Comparison of ENCODE assay signal across 19 mouse cellular contexts in the genomic region with DNA sequence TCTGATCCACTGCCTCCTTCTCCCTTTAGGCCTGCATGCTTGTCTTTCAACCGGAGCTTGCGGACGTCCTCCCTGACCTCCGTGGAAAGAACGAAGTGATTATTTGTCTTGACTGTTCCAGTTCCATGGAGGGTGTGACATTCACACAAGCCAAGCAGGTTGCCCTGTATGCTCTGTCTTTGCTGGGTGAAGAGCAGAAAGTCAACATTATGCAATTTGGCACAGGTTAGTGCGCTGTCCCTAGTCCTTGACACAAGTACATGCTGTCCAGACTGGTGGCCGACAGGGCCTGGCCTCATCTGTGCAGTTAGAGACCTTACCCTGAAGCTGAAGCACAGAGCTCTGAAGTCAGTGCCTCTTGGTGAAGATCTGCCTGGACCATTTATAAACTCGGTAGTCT. TPM values are rescaled to one million over a fixed set of nuclear protein-coding genes. Genes with fewer than 3 reads are reported as not detected.
DNase-seq lines count a peak whose midpoint lies in the region; ATAC-seq and TF ChIP-seq lines count a peak whose summit lies in the region.
"Had no signal": no experiment of that assay in that cellular context is flagged by ENCODE, and none has a peak within 500 bp of the region (broad histone marks: within the 10 kb centered on the region; RNA-seq: fewer than 3 reads in every experiment).

No protein-coding gene starts in this region.

- no peak overlapping the region for H3K27ac ChIP-seq in heart, embryonic 12.5 days (ENCODE audit: poor library complexity, severe bottlenecking)
- peak overlapping the region; percentile 82 for H3K27ac ChIP-seq in liver, postnatal 0 days (ENCODE audit: low read depth)
- H3K27ac ChIP-seq in hindbrain, postnatal 0 days = no peak overlapping the region
- no peak overlapping the region for H3K27ac ChIP-seq in forebrain, embryonic 16.5 days (ENCODE audit: low read length)
- H3K27ac ChIP-seq: forebrain, embryonic 15.5 days; limb, embryonic 13.5 days; midbrain, embryonic 12.5 days had no signal

- H3K4me1 ChIP-seq in heart, embryonic 12.5 days (replicated peaks) = no peaks in the 10 kb centered on the region
- H3K4me1 ChIP-seq in liver, postnatal 0 days (ENCODE audit: insufficient read depth) = no peaks in the 10 kb centered on the region
- no peaks in the 10 kb centered on the region for H3K4me1 ChIP-seq in hindbrain, postnatal 0 days (ENCODE audit: insufficient read depth, low read length)
- H3K4me1 ChIP-seq in forebrain, embryonic 16.5 days (replicated peaks; ENCODE audit: control insufficient read depth, insufficient read depth, low read length) = no peaks in the 10 kb centered on the region
- H3K4me1 ChIP-seq: forebrain, embryonic 15.5 days; limb, embryonic 13.5 days; midbrain, embryonic 12.5 days had no signal

- H3K9me3 ChIP-seq in heart, embryonic 12.5 days (replicated peaks) = no peaks in the 10 kb centered on the region
- H3K9me3 ChIP-seq in liver, postnatal 0 days (ENCODE audit: low read length) = no peaks in the 10 kb centered on the region
- no peaks in the 10 kb centered on the region for H3K9me3 ChIP-seq in hindbrain, postnatal 0 days (ENCODE audit: low read length)
- H3K9me3 ChIP-seq in forebrain, embryonic 16.5 days (ENCODE audit: control insufficient read depth, low read length) = no peaks in the 10 kb centered on the region
- H3K9me3 ChIP-seq: forebrain, embryonic 15.5 days; limb, embryonic 13.5 days; midbrain, embryonic 12.5 days had no signal

- no peak for TF ChIP-seq CTCF in liver, postnatal 0 days (IDR thresholded peaks at IDR 0.05; ENCODE audit: low read depth)
- no peak for TF ChIP-seq CTCF in hindbrain, postnatal 0 days (IDR thresholded peaks at IDR 0.05; ENCODE audit: low read depth)

- no peak overlapping the region for H3K4me3 ChIP-seq in heart, embryonic 12.5 days
- H3K4me3 ChIP-seq in liver, postnatal 0 days (ENCODE audit: low read depth, low read length) = peak overlapping the region; percentile 26
- H3K4me3 ChIP-seq in hindbrain, postnatal 0 days (ENCODE audit: low read length) = no peak overlapping the region
- no peak overlapping the region for H3K4me3 ChIP-seq in forebrain, embryonic 16.5 days (replicated peaks; ENCODE audit: low read length)
- H3K4me3 ChIP-seq: erythroblast, embryonic 14.5 days; forebrain, embryonic 15.5 days; limb, embryonic 13.5 days; midbrain, embryonic 12.5 days had no signal

- WGBS in heart, embryonic 12.5 days = 85% methylated on average over 8 of the region's 8 CpGs
- 52% methylated on average over 8 of the region's 8 CpGs for WGBS in liver, postnatal 0 days (ENCODE audit: insufficient replicate concordance)
- 90% methylated on average over 8 of the region's 8 CpGs for WGBS in hindbrain, postnatal 0 days
- 91% methylated on average over 8 of the region's 8 CpGs for WGBS in forebrain, embryonic 16.5 days

- peak; percentile 88 for DNase-seq in heart, adult 11 months
- peak; percentile 1 for DNase-seq in ovary, adult 18-20 months (ENCODE audit: low spot score)
- DNase-seq in ovary, postnatal 10 days (ENCODE audit: low spot score) = no peak
- DNase-seq in liver, postnatal 0 days = peak; percentile 56
- no peak for DNase-seq in gastrocnemius, postnatal 4 days (ENCODE audit: low spot score in 2 of 2)
- no peak for DNase-seq in hindbrain, postnatal 0 days (ENCODE audit: low spot score)
- DNase-seq: cerebellum, adult 2 months; heart, postnatal 36 days; kidney, adult 18-20 months; kidney, postnatal 14 days; right cerebral cortex, adult 18-20 months; spleen, adult 18-20 months had no signal

- peak; percentile 36; the same call in 1 of the 2 replicates for TF ChIP-seq EP300 in liver, postnatal 0 days (IDR thresholded peaks at IDR 0.05; ENCODE audit: low read depth)

- H3K4me2 ChIP-seq in heart, embryonic 12.5 days = no peak overlapping the region
- peak overlapping the region; percentile 42; the same call in 1 of the 2 replicates for H3K4me2 ChIP-seq in liver, postnatal 0 days (ENCODE audit: low read depth, low read length)
- no peak overlapping the region for H3K4me2 ChIP-seq in hindbrain, postnatal 0 days (ENCODE audit: low read depth, low read length)
- no peak overlapping the region for H3K4me2 ChIP-seq in forebrain, embryonic 16.5 days (ENCODE audit: low read length)
- H3K4me2 ChIP-seq: forebrain, embryonic 15.5 days; limb, embryonic 13.5 days; midbrain, embryonic 12.5 days had no signal

- no peaks in the 10 kb centered on the region for H3K27me3 ChIP-seq in heart, embryonic 12.5 days (replicated peaks)
- no peaks in the 10 kb centered on the region for H3K27me3 ChIP-seq in liver, postnatal 0 days (ENCODE audit: insufficient read depth, low read length)
- no peaks in the 10 kb centered on the region for H3K27me3 ChIP-seq in hindbrain, postnatal 0 days (ENCODE audit: insufficient read depth, low read length)
- H3K27me3 ChIP-seq in forebrain, embryonic 16.5 days (replicated peaks; ENCODE audit: control insufficient read depth, insufficient read depth, low read length) = no peaks in the 10 kb centered on the region
- H3K27me3 ChIP-seq: forebrain, embryonic 15.5 days; limb, embryonic 13.5 days; midbrain, embryonic 12.5 days had no signal

- ATAC-seq in heart, embryonic 12.5 days (ENCODE audit: insufficient number of reproducible peaks, low FRiP score) = no peak
- peak; percentile 99 for ATAC-seq in liver, postnatal 0 days
- no peak for ATAC-seq in hindbrain, postnatal 0 days
- ATAC-seq in forebrain, embryonic 16.5 days = no peak
- ATAC-seq: forebrain, embryonic 15.5 days; hindbrain, embryonic 16.5 days had no signal

- peaks cover 77% of the 10 kb centered on the region for H3K36me3 ChIP-seq in heart, embryonic 12.5 days
- H3K36me3 ChIP-seq in liver, postnatal 0 days (replicated peaks; ENCODE audit: insufficient read depth, low read length) = peaks cover 18% of the 10 kb centered on the region; the same call in 1 of the 2 replicates
- H3K36me3 ChIP-seq in hindbrain, postnatal 0 days (ENCODE audit: insufficient read depth, low read length) = no peaks in the 10 kb centered on the region
- no peaks in the 10 kb centered on the region for H3K36me3 ChIP-seq in forebrain, embryonic 16.5 days (ENCODE audit: control insufficient read depth, insufficient read depth)
- H3K36me3 ChIP-seq: forebrain, embryonic 15.5 days; limb, embryonic 13.5 days; midbrain, embryonic 12.5 days had no signal

- no peak overlapping the region for H3K9ac ChIP-seq in heart, embryonic 12.5 days
- H3K9ac ChIP-seq in liver, postnatal 0 days (replicated peaks) = peak overlapping the region; percentile 27; the same call in 1 of the 2 replicates
- no peak overlapping the region for H3K9ac ChIP-seq in hindbrain, postnatal 0 days (replicated peaks; ENCODE audit: low read length)
- no peak overlapping the region for H3K9ac ChIP-seq in forebrain, embryonic 16.5 days (replicated peaks; ENCODE audit: low read depth, low read length)
- H3K9ac ChIP-seq: forebrain, embryonic 15.5 days; limb, embryonic 13.5 days; midbrain, embryonic 12.5 days had no signal

RNA-seq across cellular contexts. Expression of a gene that starts 45.0 kb away (rescaled TPM):
- 9.9 and 12.3 TPM in 2 replicates for polyA plus RNA-seq in heart, embryonic 12.5 days (2016; fragmentation: Nextera tagmentation; extraction: Ambion mirVana)
- polyA plus RNA-seq in liver, postnatal 0 days (2015; fragmentation: Nextera tagmentation; extraction: Ambion mirVana) = 3.3 and 3.5 TPM in 2 replicates
- 10 to 100 TPM; 15.4 to 15.5 TPM for total RNA-seq in gastrocnemius, postnatal 4 days (2021)
- total RNA-seq in hindbrain, postnatal 0 days (2014; rRNA removed) = 0.78 and 1.5 TPM in 2 replicates
- 1.6 and 1.8 TPM in 2 replicates for polyA plus RNA-seq in hindbrain, postnatal 0 days (2015; fragmentation: Nextera tagmentation; extraction: Ambion mirVana)
- 0.68 and 0.84 TPM in 2 replicates for polyA plus RNA-seq in forebrain, embryonic 16.5 days (2015; fragmentation: Nextera tagmentation; extraction: Ambion mirVana)

RNA-seq across cellular contexts. Expression of a gene that starts 45.2 kb away (rescaled TPM):
- 10.7 and 12.8 TPM in 2 replicates for polyA plus RNA-seq in heart, embryonic 12.5 days (2016; fragmentation: Nextera tagmentation; extraction: Ambion mirVana)
- 2.0 and 2.1 TPM in 2 replicates for polyA plus RNA-seq in liver, postnatal 0 days (2015; fragmentation: Nextera tagmentation; extraction: Ambion mirVana)
- 1 to 10 TPM; 8.3 to 8.9 TPM for total RNA-seq in gastrocnemius, postnatal 4 days (2021)
- 1.1 and 8.0 TPM in 2 replicates for total RNA-seq in hindbrain, postnatal 0 days (2014; rRNA removed)
- 3.4 and 3.8 TPM in 2 replicates for polyA plus RNA-seq in hindbrain, postnatal 0 days (2015; fragmentation: Nextera tagmentation; extraction: Ambion mirVana)
- polyA plus RNA-seq in forebrain, embryonic 16.5 days (2015; fragmentation: Nextera tagmentation; extraction: Ambion mirVana) = 14.7 and 18.2 TPM in 2 replicates

RNA-seq across cellular contexts. Expression of a gene that starts 47.6 kb away (rescaled TPM):
- 27.5 and 29.5 TPM in 2 replicates for polyA plus RNA-seq in heart, embryonic 12.5 days (2016; fragmentation: Nextera tagmentation; extraction: Ambion mirVana)
- 9.0 and 9.9 TPM in 2 replicates for polyA plus RNA-seq in liver, postnatal 0 days (2015; fragmentation: Nextera tagmentation; extraction: Ambion mirVana)
- total RNA-seq in gastrocnemius, postnatal 4 days (2021) = 10 to 100 TPM; 16.4 to 23.3 TPM
- 13.7 and 20.8 TPM in 2 replicates for total RNA-seq in hindbrain, postnatal 0 days (2014; rRNA removed)
- polyA plus RNA-seq in hindbrain, postnatal 0 days (2015; fragmentation: Nextera tagmentation; extraction: Ambion mirVana) = 36.4 and 42.6 TPM in 2 replicates
- 32.9 and 39.4 TPM in 2 replicates for polyA plus RNA-seq in forebrain, embryonic 16.5 days (2015; fragmentation: Nextera tagmentation; extraction: Ambion mirVana)

Comparison
In these comparisons a context has a peak if more than half of its experiments do, and no peak if none do; other contexts are left out.
1. DNase-seq: peak in heart, adult 11 months (single experiment), ovary, adult 18-20 months (single experiment) and liver, postnatal 0 days (single experiment); none in ovary, postnatal 10 days (single experiment), gastrocnemius, postnatal 4 days (0 of 2) and hindbrain, postnatal 0 days (single experiment).